Mouse (Mus musculus) small intestine, adult 2 months (tissue): ENCODE data around the gene Tmem219. TPM values are rescaled to one million over a fixed set of nuclear protein-coding genes. Genes with fewer than 3 reads are reported as not detected.

Experiments
- H3K27ac ChIP-seq: fragments of 200-500 bp; 2 replicates; pipeline ENCODE4 v1.5.1; 2012; ENCODE audit warnings: low read depth, low read length, control low read depth, inconsistent platforms; ENCODE audit not compliant: insufficient read depth
- H3K27me3 ChIP-seq: fragments of 200-500 bp; 2 replicates; pipeline ENCODE4 v1.6.1; 2012; ENCODE audit warnings: mild to moderate bottlenecking, moderate library complexity, low read length, inconsistent platforms; ENCODE audit not compliant: control insufficient read depth, insufficient read depth
- H3K36me3 ChIP-seq: fragments of 200-500 bp; 2 replicates; pipeline ENCODE4 v1.6.1; 2012; ENCODE audit warnings: mild to moderate bottlenecking, low read length, control low read depth, inconsistent platforms; ENCODE audit not compliant: control insufficient read depth, insufficient read depth
- H3K4me1 ChIP-seq: fragments of 200-500 bp; 2 replicates; pipeline ENCODE4 v1.6.1; 2012; ENCODE audit warnings: low read length, inconsistent platforms, mixed read lengths; ENCODE audit not compliant: control insufficient read depth, insufficient read depth, insufficient read length
- H3K4me3 ChIP-seq: fragments of 200-500 bp; 2 replicates; pipeline ENCODE4 v1.5.1; 2012; ENCODE audit warnings: low read depth, mild to moderate bottlenecking, control low read depth, inconsistent platforms, low read length, moderate library complexity
- CTCF ChIP-seq: fragments of 200-500 bp; IDR thresholded peaks from 2 replicates; pipeline ENCODE4 v1.5.1; 2012; ENCODE audit warnings: low read depth, mild to moderate bottlenecking, control low read depth, inconsistent platforms, low read length, moderate library complexity, mixed read lengths; ENCODE audit not compliant: insufficient replicate concordance, insufficient read length; ENCODE audit errors: extremely low read depth
- POLR2A ChIP-seq: fragments of 200-500 bp; IDR thresholded peaks from 2 replicates; pipeline ENCODE4 v1.6.1; 2012; ENCODE audit warnings: low read depth, mild to moderate bottlenecking, control low read depth, inconsistent platforms, low read length, moderate library complexity
- WGBS: fragments of 180-500 bp; shearing (Covaris S2); methylation state at CpG from one replicate; pipeline ENCODE4 v1.1.7; 2018; 5-methylcytosine and 5-hydroxymethylcytosine counted together
- polyA plus RNA-seq: library from polyadenylated mRNA; depleted of rRNA; stranded (reverse); fragments of >200 nt; gene quantifications from 2 replicates; pipeline ENCODE4 v1.2.3, GENCODE M21; 2012

Gene Tmem219
- polyA plus RNA-seq, 1 experiment: 143 TPM

- WGBS: 70% methylated on average over 6 of the region's 6 CpGs
- no peak overlapping the region for H3K4me3 ChIP-seq
- TF ChIP-seq CTCF (no peak), POLR2A (no peak)
- H3K27ac ChIP-seq: no peak overlapping the region
- peaks cover 33% of the 10 kb centered on the region for H3K36me3 ChIP-seq
- peaks cover 18% of the 10 kb centered on the region; the same call in 1 of the 2 replicates for H3K4me1 ChIP-seq
- H3K27me3 ChIP-seq: no peaks in the 10 kb centered on the region
These were observed 58.9 kb downstream of the Tmem219 start for GRCm38 (mm10) chr7:126863791-126864190.

DNA sequence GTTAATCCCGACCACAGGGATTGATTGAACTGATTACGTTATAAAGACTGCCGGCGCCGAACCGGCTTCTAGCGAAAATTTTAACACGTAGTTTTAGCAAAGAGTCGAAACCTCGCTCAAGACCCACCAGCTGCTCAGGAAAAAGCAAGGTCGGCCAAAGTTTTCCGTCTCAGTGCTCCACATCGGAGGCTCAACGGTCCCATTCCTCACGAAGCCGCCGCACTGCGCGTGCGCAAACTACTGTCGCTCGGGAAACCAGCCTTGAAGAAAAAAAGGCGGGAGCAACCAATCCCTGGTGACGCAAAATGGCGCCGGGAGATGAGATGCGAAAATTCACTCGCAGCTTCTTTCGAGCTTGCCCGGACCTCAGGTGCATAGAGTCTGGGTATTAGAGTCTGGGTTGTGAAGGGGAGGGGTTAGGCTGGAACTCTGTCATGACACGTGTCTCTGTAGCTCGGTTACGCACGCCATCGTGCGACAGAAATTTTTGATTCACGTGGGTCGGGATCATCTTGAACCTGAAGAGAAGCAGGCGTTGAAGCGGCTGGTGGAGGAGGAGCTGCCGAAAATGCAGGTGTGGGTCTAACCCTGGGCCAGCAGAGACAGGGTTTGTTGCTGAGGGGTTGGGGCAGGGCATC is 60.5 kb downstream of the Tmem219 start, which contains the start of gene Ino80e:
TSS of gene Ino80e (minus strand) at position 231 of the 638 bp plus-strand sequence.
- no peaks in the 10 kb centered on the region for H3K27me3 ChIP-seq
- TF ChIP-seq POLR2A (no peak; the same call in 1 of the 2 replicates), CTCF (no peak; the same call in 1 of the 2 replicates)
- under 1% methylated on average over 41 of the region's 41 CpGs for WGBS
- H3K27ac ChIP-seq: peak within 1 kb of the TSS; percentile 47
- H3K4me3 ChIP-seq: peak within 1 kb of the TSS; percentile 76
- peaks cover 27% of the 10 kb centered on the region for H3K36me3 ChIP-seq
- H3K4me1 ChIP-seq: peaks cover 18% of the 10 kb centered on the region; the same call in 1 of the 2 replicates

DNA sequence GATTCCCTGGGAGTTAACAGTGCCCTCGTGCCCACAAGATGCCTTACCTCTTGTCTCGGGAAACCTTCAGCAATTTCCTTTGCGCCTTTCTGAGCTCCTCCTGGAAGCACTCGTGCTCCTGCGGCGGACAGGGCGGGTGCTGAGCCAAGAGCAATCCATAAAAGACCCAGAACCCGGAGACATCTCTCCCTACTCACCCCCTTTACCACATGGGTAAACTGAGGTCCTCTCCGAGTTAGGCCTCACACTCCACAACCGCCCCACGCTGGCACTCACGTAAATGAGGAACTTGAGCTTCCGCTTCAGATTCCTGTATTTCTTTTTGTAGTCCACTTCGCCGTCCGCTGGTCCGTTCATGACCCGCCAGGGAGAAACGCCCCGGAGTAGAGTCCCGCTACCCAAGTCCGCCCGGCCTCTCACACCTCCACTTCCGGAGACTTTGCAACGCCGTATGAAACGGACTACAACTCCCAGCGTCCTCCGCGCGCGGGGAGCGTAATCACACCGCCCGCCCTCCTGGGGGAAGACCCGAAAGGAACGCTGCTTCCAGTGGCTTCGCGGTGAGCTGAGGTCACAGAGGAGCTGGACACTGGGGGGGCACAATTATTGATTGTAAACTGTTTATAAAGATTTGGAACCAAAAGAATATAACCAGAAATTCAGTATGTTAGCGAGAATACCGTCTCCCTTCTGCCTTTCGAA is 61.1 kb downstream of the Tmem219 start, which contains the start of gene Hirip3:
TSS of gene Hirip3 (plus strand) at position 544 of the 702 bp plus-strand sequence.
- Histone ChIP-seq H3K36me3 (peaks cover 25% of the 10 kb centered on the region), H3K4me1 (peaks cover 18% of the 10 kb centered on the region; the same call in 1 of the 2 replicates), H3K27ac (peak within 1 kb of the TSS; percentile 47), H3K4me3 (peak within 1 kb of the TSS; percentile 76), H3K27me3 (no peaks in the 10 kb centered on the region)
- under 1% methylated on average over 42 of the region's 42 CpGs for WGBS
- no peak for TF ChIP-seq CTCF
- peak; percentile 60; the same call in 1 of the 2 replicates for TF ChIP-seq POLR2A

DNA sequence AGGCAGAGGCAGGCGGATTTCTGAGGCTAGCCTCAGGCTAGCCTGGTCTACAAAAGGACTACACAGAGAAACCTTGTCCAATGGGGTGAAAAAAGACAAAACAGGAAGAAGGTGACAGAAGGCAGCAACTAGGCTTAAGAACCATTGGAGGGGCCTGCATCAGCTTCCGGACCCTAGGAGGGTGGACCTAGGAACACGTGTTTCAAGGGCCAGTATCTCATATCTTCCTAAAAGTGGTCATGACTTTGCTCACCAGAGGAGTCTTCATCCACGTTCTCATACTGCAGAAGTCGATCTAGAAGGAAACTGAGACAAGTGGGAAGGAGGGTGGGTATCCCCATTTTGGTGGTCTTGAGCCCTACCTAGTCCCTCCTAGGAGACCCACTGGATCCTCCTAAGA is 61.7 kb downstream of the Tmem219 start:
- no peak for TF ChIP-seq CTCF
- TF ChIP-seq POLR2A: no peak
- Histone ChIP-seq H3K36me3 (peaks cover 24% of the 10 kb centered on the region), H3K4me3 (peak overlapping the region; percentile 76), H3K4me1 (peaks cover 18% of the 10 kb centered on the region; the same call in 1 of the 2 replicates), H3K27ac (no peak overlapping the region), H3K27me3 (no peaks in the 10 kb centered on the region)
- 58% methylated on average over 5 of the region's 5 CpGs for WGBS

DNA sequence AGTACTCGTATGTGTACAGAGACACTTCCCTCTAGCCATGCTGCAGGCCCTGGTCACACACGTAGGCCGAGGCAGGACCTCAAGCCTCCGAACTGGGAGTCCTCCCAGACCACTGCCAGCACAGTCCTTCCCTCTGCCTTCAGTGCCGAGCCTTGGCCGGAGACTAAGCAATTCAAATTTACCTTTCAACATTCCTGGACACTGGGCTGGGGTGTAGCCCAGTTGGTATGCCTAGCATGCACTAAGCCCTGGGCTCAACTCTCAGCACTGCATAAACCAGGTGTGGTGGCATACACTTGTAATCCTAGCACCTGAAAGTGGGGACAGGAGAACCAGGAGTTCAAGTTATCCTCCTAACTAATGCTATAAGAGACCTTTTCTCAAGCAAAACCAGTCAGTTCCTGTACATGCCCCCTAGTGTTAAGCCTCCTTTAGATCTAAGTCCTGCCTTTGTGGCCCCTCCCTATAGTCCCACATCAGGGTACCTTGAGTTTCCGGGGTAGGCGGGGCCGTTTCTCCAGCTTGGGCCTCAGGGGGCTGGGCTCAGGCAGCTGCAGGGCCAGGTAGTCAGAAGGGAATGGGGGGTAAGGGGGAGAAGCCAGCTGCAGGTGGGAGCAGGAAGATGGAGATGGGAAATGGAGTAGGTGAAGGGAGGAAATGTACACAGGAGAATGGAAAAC is 65.8 kb downstream of the Tmem219 start:
- Histone ChIP-seq H3K4me3 (no peak overlapping the region), H3K4me1 (peaks cover 6% of the 10 kb centered on the region; the same call in 1 of the 2 replicates), H3K27ac (no peak overlapping the region), H3K27me3 (no peaks in the 10 kb centered on the region), H3K36me3 (peaks cover 39% of the 10 kb centered on the region)
- WGBS: 73% methylated on average over 9 of the region's 9 CpGs
- TF ChIP-seq POLR2A (no peak), CTCF (no peak)

DNA sequence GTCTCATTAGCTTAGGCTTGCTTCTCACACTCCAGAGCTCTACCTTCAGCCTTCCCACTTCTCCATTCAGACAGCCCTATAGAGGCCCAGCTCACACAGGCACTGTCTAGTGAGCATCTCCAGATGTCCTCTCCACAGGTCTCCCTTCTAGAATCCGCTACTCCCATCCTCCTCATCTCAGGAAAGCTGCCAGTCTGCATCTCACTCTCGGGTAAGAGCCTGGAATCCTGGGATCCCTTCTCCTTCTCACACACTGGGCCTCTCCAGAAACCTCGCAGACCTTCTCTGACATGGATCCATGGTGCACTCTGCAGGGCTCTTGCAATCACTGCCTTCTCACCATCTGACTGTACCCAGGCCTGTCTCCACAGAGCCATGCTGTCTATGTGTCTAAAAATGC is 67.1 kb downstream of the Tmem219 start:
- peaks cover 39% of the 10 kb centered on the region for H3K36me3 ChIP-seq
- H3K4me1 ChIP-seq: no peaks in the 10 kb centered on the region
- 89% methylated on average over 3 of the region's 3 CpGs for WGBS
- no peak overlapping the region for H3K4me3 ChIP-seq
- no peak overlapping the region for H3K27ac ChIP-seq
- H3K27me3 ChIP-seq: no peaks in the 10 kb centered on the region
- TF ChIP-seq CTCF (no peak), POLR2A (no peak)
